Mouse (Mus musculus) myocyte (in vitro differentiated cells): ENCODE measurements around the gene Snx13.

ENCODE experiments used
- E2F4 ChIP-seq: IDR thresholded peaks from one replicate; pipeline ENCODE4 v1.6.1; 2011; ENCODE audit warnings: mild to moderate bottlenecking, control low read depth, moderate library complexity; ENCODE audit not compliant: insufficient read depth
- POLR2A ChIP-seq: IDR thresholded peaks from one replicate; pipeline ENCODE4 v1.6.1; 2011; ENCODE audit warnings: low read depth, mild to moderate bottlenecking, control low read depth, moderate library complexity; ENCODE audit not compliant: insufficient read length
- POLR2AphosphoS2 ChIP-seq: IDR thresholded peaks from one replicate; pipeline ENCODE4 v1.6.1; 2011; ENCODE audit warnings: low read depth, control low read depth; ENCODE audit not compliant: insufficient read length
- SRF ChIP-seq: IDR thresholded peaks from one replicate; pipeline ENCODE4 v1.6.1; 2011; ENCODE audit warnings: low read depth; ENCODE audit not compliant: control insufficient read depth, insufficient read length

- TF ChIP-seq E2F4 (no peak), POLR2A (no peak), POLR2AphosphoS2 (no peak), SRF (no peak)
Observed at GRCm38 (mm10) chr12:35075993-35076392, 29.0 kb downstream of the Snx13 start.
